Mouse (Mus musculus): ENCODE results near the gene Rhov. TPM values are rescaled to one million over a fixed set of nuclear protein-coding genes. Genes with fewer than 3 reads are reported as not detected.

The Rhov gene
- polyA plus RNA-seq, 1 experiment, result 0.55 TPM

DNA sequence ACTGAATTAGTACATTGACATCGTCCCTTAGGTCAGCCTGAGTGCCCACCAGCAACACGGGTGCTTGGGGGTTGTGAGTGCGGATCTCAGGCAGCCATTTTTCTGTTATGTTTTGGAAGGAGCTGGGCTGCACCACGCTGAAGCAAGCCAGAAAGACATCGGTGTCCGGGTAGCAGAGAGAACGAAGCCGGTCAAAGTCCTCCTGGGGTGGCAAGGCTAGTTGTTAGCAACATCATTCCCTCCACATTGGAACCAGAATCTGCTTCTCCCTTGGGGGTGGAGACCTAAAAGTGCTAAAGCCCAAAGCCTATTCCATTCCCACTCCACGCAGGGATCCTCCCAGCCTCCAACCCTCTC is 808 bp downstream of the Rhov start:
- Histone ChIP-seq H3K27me3 (ENCODE audit: control insufficient read depth, insufficient read depth, insufficient read length) (no peaks in the 10 kb centered on the region), H3K79me2 (ENCODE audit: control insufficient read depth, insufficient read depth) (no peaks in the 10 kb centered on the region), H3ac (ENCODE audit: control insufficient read depth, insufficient read length, low read depth) (no peak overlapping the region), H3K4me3 (ENCODE audit: insufficient read depth, poor library complexity, severe bottlenecking) (no peak overlapping the region), H3K36me3 (ENCODE audit: control insufficient read depth, insufficient read depth) (no peaks in the 10 kb centered on the region), H3K79me3 (ENCODE audit: low read depth) (no peaks in the 10 kb centered on the region)
- TF ChIP-seq FOSL1 (IDR thresholded peaks at IDR 0.05; ENCODE audit: insufficient read depth, low read length, poor library complexity, severe bottlenecking) (no peak), CTCF (IDR thresholded peaks at IDR 0.05; ENCODE audit: control insufficient read depth, insufficient read depth, insufficient read length) (no peak), MAX (IDR thresholded peaks at IDR 0.05) (no peak), CEBPB (IDR thresholded peaks at IDR 0.05; ENCODE audit: low read depth) (no peak), MYOD1 (IDR thresholded peaks at IDR 0.05; ENCODE audit: control insufficient read depth, insufficient read length, low read depth) (no peak), USF1 (IDR thresholded peaks at IDR 0.05; ENCODE audit: low read depth) (no peak)

- TF ChIP-seq CTCF (IDR thresholded peaks at IDR 0.05; ENCODE audit: control insufficient read depth, insufficient read depth, insufficient read length) (no peak), MAX (IDR thresholded peaks at IDR 0.05) (no peak), FOSL1 (IDR thresholded peaks at IDR 0.05; ENCODE audit: insufficient read depth, low read length, poor library complexity, severe bottlenecking) (no peak), MYOD1 (IDR thresholded peaks at IDR 0.05; ENCODE audit: control insufficient read depth, insufficient read length, low read depth) (no peak), CEBPB (IDR thresholded peaks at IDR 0.05; ENCODE audit: low read depth) (no peak), USF1 (IDR thresholded peaks at IDR 0.05; ENCODE audit: low read depth) (no peak), MYOG (IDR thresholded peaks at IDR 0.05; ENCODE audit: control insufficient read depth, extremely low read depth, insufficient read length) (no peak)
Measured at GRCm38 (mm10) chr2:119263813-119264212, 7.3 kb downstream of the Rhov start.

GRCm38 (mm10) chr2:119262978-119263377 is 8.1 kb downstream of the Rhov start:
- no peak overlapping the region for H3K4me3 ChIP-seq (ENCODE audit: insufficient read depth, poor library complexity, severe bottlenecking)
- H3K79me3 ChIP-seq (ENCODE audit: low read depth), result no peaks in the 10 kb centered on the region
- peak overlapping the region; percentile 33 for H3ac ChIP-seq (ENCODE audit: control insufficient read depth, insufficient read length, low read depth)
- no peaks in the 10 kb centered on the region for H3K79me2 ChIP-seq (ENCODE audit: control insufficient read depth, insufficient read depth)
- TF ChIP-seq MAX (IDR thresholded peaks at IDR 0.05) (peak; percentile 79), MYOD1 (IDR thresholded peaks at IDR 0.05; ENCODE audit: control insufficient read depth, insufficient read length, low read depth) (peak; percentile 12), CEBPB (IDR thresholded peaks at IDR 0.05; ENCODE audit: low read depth) (peak; percentile 59), MYOG (IDR thresholded peaks at IDR 0.05; ENCODE audit: control insufficient read depth, extremely low read depth, insufficient read length) (no peak)
- H3K27me3 ChIP-seq (ENCODE audit: control insufficient read depth, insufficient read depth, insufficient read length), result no peaks in the 10 kb centered on the region
- H3K36me3 ChIP-seq (ENCODE audit: control insufficient read depth, insufficient read depth), result no peaks in the 10 kb centered on the region

More at GRCm38 (mm10) chr2:119263813-119264212, 7.3 kb downstream of the Rhov start:
- no peak overlapping the region for H3K4me3 ChIP-seq (ENCODE audit: insufficient read depth, poor library complexity, severe bottlenecking)
- no peaks in the 10 kb centered on the region for H3K79me2 ChIP-seq (ENCODE audit: control insufficient read depth, insufficient read depth)
- no peaks in the 10 kb centered on the region for H3K79me3 ChIP-seq (ENCODE audit: low read depth)
- H3ac ChIP-seq (ENCODE audit: control insufficient read depth, insufficient read length, low read depth), result no peak overlapping the region
- H3K27me3 ChIP-seq (ENCODE audit: control insufficient read depth, insufficient read depth, insufficient read length), result no peaks in the 10 kb centered on the region
- no peaks in the 10 kb centered on the region for H3K36me3 ChIP-seq (ENCODE audit: control insufficient read depth, insufficient read depth)

DNA sequence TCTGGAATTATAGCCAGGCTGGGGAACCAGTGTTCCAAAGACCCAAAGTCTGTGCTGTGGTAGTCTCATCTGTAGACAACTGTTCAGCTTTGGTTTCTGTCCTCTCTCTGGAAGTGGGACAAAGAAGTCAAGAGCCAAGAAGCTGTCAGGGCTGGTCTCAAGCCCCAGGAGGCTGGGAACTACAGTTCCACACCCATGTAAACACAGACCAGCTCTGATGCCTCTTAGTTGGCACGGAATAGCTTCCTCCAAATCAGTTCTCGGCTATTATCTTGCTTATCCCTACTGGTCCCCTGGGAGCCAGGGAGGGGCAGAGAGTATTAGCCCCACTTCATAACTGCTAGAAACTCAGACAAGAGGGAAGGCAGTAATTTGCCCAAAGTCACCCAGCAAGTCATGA is 9.7 kb downstream of the Rhov start:
- Histone ChIP-seq H3K79me3 (ENCODE audit: low read depth) (no peaks in the 10 kb centered on the region), H3K36me3 (ENCODE audit: control insufficient read depth, insufficient read depth) (no peaks in the 10 kb centered on the region), H3K27me3 (ENCODE audit: control insufficient read depth, insufficient read depth, insufficient read length) (no peaks in the 10 kb centered on the region), H3K79me2 (ENCODE audit: control insufficient read depth, insufficient read depth) (no peaks in the 10 kb centered on the region), H3ac (ENCODE audit: control insufficient read depth, insufficient read length, low read depth) (no peak overlapping the region), H3K4me3 (ENCODE audit: insufficient read depth, poor library complexity, severe bottlenecking) (no peak overlapping the region)
- TF ChIP-seq FOSL1 (IDR thresholded peaks at IDR 0.05; ENCODE audit: insufficient read depth, low read length, poor library complexity, severe bottlenecking) (no peak), MYOG (IDR thresholded peaks at IDR 0.05; ENCODE audit: control insufficient read depth, extremely low read depth, insufficient read length) (no peak), MYOD1 (IDR thresholded peaks at IDR 0.05; ENCODE audit: control insufficient read depth, insufficient read length, low read depth) (no peak), CTCF (IDR thresholded peaks at IDR 0.05; ENCODE audit: control insufficient read depth, insufficient read depth, insufficient read length) (no peak), MAX (IDR thresholded peaks at IDR 0.05) (no peak), CEBPB (IDR thresholded peaks at IDR 0.05; ENCODE audit: low read depth) (no peak), USF1 (IDR thresholded peaks at IDR 0.05; ENCODE audit: low read depth) (no peak)

DNA sequence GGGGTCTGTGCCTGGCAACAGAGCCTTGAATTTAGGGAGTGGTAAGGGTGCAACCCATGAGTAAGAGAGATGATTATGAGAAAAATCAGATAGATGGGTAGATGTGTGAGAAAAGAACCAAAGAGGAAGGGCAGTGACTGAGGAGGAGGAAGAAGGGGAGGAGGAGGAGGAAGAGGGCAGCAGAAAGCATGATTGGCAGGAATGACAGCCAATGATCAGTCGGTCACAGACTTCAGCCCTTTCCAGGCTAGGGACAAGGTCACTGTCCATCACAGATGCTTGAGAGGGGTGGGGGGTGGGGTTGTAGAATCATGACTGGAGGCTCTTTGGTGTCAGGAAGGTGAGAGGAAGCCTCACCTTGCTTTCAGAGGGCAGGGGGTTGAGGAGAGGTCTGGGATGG is 10.6 kb downstream of the Rhov start:
- no peak overlapping the region for H3K4me3 ChIP-seq (ENCODE audit: insufficient read depth, poor library complexity, severe bottlenecking)
- no peak overlapping the region for H3ac ChIP-seq (ENCODE audit: control insufficient read depth, insufficient read length, low read depth)
- H3K36me3 ChIP-seq (ENCODE audit: control insufficient read depth, insufficient read depth), result no peaks in the 10 kb centered on the region
- H3K27me3 ChIP-seq (ENCODE audit: control insufficient read depth, insufficient read depth, insufficient read length), result no peaks in the 10 kb centered on the region
- H3K79me2 ChIP-seq (ENCODE audit: control insufficient read depth, insufficient read depth), result no peaks in the 10 kb centered on the region
- TF ChIP-seq CEBPB (IDR thresholded peaks at IDR 0.05; ENCODE audit: low read depth) (no peak), USF1 (IDR thresholded peaks at IDR 0.05; ENCODE audit: low read depth) (no peak), MAX (IDR thresholded peaks at IDR 0.05) (no peak), CTCF (IDR thresholded peaks at IDR 0.05; ENCODE audit: control insufficient read depth, insufficient read depth, insufficient read length) (no peak), MYOD1 (IDR thresholded peaks at IDR 0.05; ENCODE audit: control insufficient read depth, insufficient read length, low read depth) (no peak), MYOG (IDR thresholded peaks at IDR 0.05; ENCODE audit: control insufficient read depth, extremely low read depth, insufficient read length) (no peak), FOSL1 (IDR thresholded peaks at IDR 0.05; ENCODE audit: insufficient read depth, low read length, poor library complexity, severe bottlenecking) (no peak)
- H3K79me3 ChIP-seq (ENCODE audit: low read depth), result no peaks in the 10 kb centered on the region

DNA sequence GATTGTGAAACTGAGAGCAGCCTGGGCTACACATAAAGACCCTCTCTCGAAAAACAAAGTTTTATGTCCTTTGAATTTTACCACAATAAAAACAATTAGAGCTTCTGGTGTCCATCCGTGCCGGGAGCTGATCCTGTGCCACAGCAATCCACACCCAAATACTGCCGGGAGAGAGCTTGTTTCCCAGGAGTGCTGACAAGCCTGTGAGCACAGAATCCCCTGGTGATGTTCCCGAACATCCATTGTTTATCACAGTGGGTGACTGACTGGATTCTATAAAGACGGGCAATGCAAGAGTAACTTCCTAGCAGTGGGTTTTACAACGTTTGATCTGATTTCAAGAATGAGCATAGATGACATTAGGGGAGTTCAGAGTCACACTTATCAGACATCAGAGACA is 16.1 kb downstream of the Rhov start:
- Histone ChIP-seq H3K4me3 (ENCODE audit: insufficient read depth, poor library complexity, severe bottlenecking) (no peak overlapping the region), H3K36me3 (ENCODE audit: control insufficient read depth, insufficient read depth) (no peaks in the 10 kb centered on the region), H3K79me2 (ENCODE audit: control insufficient read depth, insufficient read depth) (no peaks in the 10 kb centered on the region), H3K27me3 (ENCODE audit: control insufficient read depth, insufficient read depth, insufficient read length) (no peaks in the 10 kb centered on the region), H3K79me3 (ENCODE audit: low read depth) (no peaks in the 10 kb centered on the region), H3ac (ENCODE audit: control insufficient read depth, insufficient read length, low read depth) (no peak overlapping the region)
- TF ChIP-seq CEBPB (IDR thresholded peaks at IDR 0.05; ENCODE audit: low read depth) (no peak), MYOG (IDR thresholded peaks at IDR 0.05; ENCODE audit: control insufficient read depth, extremely low read depth, insufficient read length) (no peak), MYOD1 (IDR thresholded peaks at IDR 0.05; ENCODE audit: control insufficient read depth, insufficient read length, low read depth) (no peak), CTCF (IDR thresholded peaks at IDR 0.05; ENCODE audit: control insufficient read depth, insufficient read depth, insufficient read length) (no peak), USF1 (IDR thresholded peaks at IDR 0.05; ENCODE audit: low read depth) (no peak), FOSL1 (IDR thresholded peaks at IDR 0.05; ENCODE audit: insufficient read depth, low read length, poor library complexity, severe bottlenecking) (no peak), MAX (IDR thresholded peaks at IDR 0.05) (no peak)
